Mouse (Mus musculus) retina, embryonic 14.5 days (tissue): ENCODE data around the gene Doc2b.
"Not testable (repeated sequence)": the region's sequence is repeated elsewhere in the genome, so short reads cannot be mapped to it uniquely, and the experiment has no call there.

Experiments
- DNase-seq: peaks from one replicate; pipeline ENCODE4 v3.0.0-alpha.2; 2015; ENCODE audit warnings: low spot score

Doc2b gene

DNA sequence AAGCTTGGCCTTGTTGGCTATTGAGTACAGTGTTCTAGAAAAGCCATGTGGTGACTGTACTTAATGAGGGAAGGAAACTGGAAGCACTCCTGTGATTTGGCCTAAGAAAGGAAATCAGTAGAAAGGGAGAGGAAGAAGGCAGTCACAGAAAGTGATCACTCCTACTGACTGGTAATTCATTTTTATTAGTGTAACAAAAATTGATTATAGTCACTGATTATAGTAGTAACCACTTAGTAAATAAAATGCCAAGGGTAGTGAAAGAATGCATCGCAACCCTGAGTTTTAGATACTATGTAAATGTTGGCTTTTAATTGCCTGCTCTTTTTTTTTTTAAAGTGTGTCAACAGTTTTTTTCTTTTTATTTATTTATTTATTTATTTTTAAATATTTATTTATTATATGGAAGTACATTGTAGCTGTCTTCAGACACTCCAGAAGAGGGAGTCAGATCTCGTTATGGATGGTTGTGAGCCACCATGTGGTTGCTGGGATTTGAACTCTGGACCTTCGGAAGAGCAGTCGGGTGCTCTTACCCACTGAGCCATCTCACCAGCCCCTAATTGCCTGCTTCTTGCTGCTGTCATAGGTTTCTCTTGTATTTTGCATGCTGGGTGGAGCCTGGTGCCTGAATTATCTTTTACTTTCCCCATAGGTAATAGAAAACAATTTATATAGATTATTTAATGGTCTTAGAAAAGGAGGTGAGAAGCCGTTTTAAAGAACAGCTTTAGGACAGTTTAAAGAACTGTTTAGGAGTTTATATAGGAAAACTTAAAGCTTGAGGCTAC is 60.2 kb downstream of the Doc2b start:
- no peak for DNase-seq

DNA sequence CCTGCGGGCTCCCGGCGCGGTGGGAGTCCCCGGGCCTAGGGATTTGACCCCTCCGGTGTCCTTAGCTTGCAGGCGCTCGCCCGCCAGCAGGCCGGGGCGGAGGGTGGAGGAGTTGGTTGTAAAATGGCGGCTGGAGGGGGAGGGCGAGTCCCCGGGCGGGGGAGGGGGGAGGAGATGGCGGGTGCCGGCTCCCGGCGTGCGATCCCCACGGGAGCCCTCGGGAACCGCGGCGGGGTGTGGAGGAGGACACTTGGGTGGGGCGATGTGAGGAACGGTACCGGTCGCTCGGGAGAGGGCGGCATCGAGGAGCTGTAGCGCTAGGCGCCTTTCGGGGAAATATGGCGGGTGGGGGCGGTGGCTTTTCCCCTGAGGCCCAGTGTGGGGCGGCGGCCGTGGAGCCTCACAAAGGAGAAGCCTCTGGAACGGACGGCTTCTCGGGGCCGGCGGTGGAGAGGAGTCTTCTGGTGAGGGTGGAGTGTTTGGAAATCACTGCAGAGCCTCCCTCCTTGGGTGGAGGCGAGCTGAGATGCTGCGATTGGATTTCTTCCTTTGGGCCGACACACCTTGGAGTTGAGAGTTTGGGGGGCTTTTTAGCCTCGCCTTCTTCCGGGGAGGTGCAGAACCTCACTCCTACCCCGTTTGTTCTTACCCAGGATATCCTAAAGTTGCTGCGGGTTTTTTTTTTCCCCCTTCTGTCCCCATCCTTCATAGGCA is 62.5 kb downstream of the Doc2b start:
- peak; percentile 70 for DNase-seq

- peak; percentile 94 for DNase-seq
Observed at GRCm38 (mm10) chr11:75732434-75733226, 63.2 kb downstream of the Doc2b start, which contains the start of gene Ywhae. Ywhae (plus strand) TSS chr11:75732869.

- not testable (repeated sequence) for DNase-seq
Observed at GRCm38 (mm10) chr11:75727659-75728058, 68.2 kb downstream of the Doc2b start.

- DNase-seq: no peak
Observed at GRCm38 (mm10) chr11:75727168-75727567, 68.7 kb downstream of the Doc2b start.

GRCm38 (mm10) chr11:75722339-75722738 is 73.5 kb downstream of the Doc2b start:
- DNase-seq: no peak
